Mouse (Mus musculus) monocyte, adult 2 months (primary cell): ENCODE results near the gene Lrmda.

Experiments
- DNase-seq, 2 experiments: peaks; one replicate each; pipeline ENCODE4 v3.0.0; 2022; ENCODE audit warnings: low spot score in 2 of 2, low read depth in 1 of 2

Lrmda gene

DNA sequence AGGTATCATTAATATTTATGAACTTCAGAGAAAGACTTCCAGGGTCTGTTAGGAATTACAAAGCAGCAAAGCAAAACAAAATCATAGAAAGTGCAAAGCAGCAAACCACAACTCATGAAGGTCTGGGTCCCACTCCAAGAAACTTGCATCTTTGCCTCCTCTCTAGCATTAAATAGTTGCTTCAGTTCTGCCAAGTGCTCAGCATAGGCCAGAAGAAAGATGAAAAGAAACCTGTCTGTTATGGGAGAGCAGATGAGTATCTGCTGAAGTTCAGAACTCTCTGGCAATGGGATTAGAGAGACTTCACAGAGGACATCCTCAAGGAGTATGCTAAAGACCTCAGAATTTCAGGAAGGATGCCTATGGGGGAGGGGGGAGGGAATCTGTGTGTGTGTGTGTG is 901.6 kb downstream of the Lrmda start:
- no peak for DNase-seq

GRCm38 (mm10) chr14:22921796-22922195 is 902.3 kb downstream of the Lrmda start:
- DNase-seq = no peak

- DNase-seq = no peak
Observed at GRCm38 (mm10) chr14:22922571-22922970, 903.1 kb downstream of the Lrmda start.

- no peak for DNase-seq
Observed at GRCm38 (mm10) chr14:22923251-22923650, 903.7 kb downstream of the Lrmda start.

- DNase-seq = no peak
Observed at GRCm38 (mm10) chr14:22928263-22928662, 908.8 kb downstream of the Lrmda start.

GRCm38 (mm10) chr14:22928683-22929082 is 909.2 kb downstream of the Lrmda start:
- no peak for DNase-seq

- no peak for DNase-seq
Observed at GRCm38 (mm10) chr14:22929585-22929984, 910.1 kb downstream of the Lrmda start.

- no peak for DNase-seq
Observed at GRCm38 (mm10) chr14:22930488-22931046, 911.1 kb downstream of the Lrmda start.

DNA sequence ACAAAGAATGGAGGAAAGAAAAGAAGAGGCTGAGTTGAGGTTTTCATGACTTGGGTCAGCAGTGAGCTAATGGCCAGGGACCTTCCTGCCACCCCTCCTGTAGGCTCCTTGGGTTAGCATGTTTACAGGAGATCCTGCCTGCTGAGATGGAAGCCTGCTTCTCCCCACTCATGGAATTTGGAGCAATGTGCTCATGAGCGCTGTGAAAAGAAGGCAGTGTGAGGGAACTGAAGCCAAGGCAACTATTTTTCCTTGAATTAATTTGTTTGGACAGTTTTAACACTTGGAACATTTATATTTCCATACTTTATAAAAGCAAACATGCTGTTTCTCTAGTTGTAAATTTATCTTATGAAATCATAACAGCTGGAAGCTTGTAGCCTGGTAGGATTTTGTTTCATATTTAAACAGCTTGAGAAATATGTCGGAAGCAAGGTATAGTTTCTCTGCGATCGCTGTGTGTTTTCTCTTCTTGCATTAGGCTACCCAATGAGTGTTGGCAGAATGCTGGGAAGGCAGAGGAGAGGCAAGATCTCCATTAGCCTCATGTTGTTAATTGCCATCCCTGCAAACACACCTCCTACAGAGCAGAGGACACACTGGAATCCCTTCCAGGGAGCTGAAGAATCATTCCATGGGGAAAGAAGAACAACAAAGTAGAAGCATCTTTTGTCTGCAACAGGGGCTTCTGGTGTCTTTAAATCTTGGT is 911.8 kb downstream of the Lrmda start:
- DNase-seq = no peak

- no peak for DNase-seq
Observed at GRCm38 (mm10) chr14:22936701-22937100, 917.2 kb downstream of the Lrmda start.

- no peak for DNase-seq
Observed at GRCm38 (mm10) chr14:22940576-22940975, 921.1 kb downstream of the Lrmda start.

DNA sequence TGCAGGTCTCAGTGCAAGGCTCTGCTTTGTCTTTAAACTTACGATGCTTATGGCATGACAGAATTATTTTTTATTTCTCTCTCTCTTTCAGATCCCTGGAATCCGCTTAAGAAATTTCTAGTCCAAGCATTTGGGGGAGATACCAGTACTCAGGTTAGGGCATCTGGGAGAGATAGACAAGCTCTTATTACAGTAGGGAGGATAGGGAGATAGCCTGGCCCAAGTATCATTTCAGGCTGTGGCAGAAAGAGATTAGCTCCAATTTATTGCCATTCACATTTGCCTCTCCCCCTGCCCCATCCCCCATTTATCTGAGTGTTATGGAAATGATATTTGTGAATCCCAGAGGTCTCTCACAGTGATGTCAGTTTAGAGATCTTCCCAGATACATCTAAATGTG is 923.1 kb downstream of the Lrmda start:
- no peak for DNase-seq

GRCm38 (mm10) chr14:22949466-22949865 is 930.0 kb downstream of the Lrmda start:
- no peak for DNase-seq

- DNase-seq = no peak
Observed at GRCm38 (mm10) chr14:22952981-22953380, 933.5 kb downstream of the Lrmda start.

DNA sequence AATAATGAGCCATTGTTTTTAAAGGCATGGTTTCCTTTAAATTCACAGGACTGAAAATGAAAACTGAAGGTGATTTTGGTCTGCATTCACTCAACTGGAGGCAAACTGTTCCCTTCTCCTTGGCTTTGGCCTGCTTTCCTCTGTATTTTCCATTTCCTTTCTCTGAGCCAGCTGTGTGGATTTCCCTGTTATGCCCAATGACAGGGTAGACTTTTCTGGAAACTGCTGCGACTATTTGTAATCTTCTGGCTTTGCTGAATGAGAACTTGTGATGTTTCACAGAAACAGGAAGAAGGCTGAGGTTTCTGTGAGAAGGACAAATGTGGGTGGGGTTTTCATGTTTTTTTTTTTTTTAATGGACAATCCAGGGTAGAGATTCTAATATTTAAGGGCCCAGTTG is 940.7 kb downstream of the Lrmda start:
- DNase-seq = no peak

DNA sequence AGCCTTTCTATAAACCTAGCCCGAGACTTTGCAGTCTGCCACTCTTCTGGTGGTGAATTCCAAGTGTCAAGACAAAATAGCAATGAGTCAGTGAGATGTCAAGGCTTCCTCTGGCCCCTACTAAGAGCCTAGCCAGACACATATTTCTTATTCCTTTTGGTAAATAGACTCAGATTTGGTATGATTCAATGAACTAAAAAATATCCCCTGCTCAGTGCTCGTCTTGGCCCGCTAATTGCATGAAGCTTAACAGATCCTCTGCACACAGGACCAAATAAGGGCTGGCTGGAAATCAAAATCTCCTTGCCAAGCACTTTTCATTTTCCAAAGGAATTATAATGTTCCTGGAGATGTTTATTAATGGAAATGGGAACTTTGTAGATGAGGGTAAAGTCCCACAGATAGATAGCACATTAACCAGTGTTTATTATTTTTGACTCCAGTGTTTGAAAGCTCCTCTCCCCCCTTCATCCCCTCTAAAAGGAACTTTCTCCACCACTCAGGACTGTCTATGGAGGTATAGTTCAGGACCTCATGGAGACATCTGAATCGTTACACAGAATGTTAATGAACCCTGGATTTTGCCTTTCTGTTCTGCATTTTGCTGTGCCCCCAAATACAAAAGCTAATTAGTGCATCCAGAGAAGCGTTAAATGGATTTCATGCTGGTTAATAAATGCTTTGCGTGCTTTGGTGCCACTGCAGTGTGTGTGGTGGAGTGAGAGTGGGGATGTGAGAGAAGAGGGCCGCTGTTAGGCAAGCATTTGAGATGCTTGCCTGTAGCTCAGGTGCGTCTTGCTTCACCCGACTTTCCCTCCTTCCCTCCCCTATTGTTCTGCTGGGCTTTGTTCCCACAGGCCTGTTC is 945.5 kb downstream of the Lrmda start:
- no peak for DNase-seq

GRCm38 (mm10) chr14:22968705-22969104 is 949.2 kb downstream of the Lrmda start:
- no peak for DNase-seq

- no peak for DNase-seq
Observed at GRCm38 (mm10) chr14:22986736-22987135, 967.2 kb downstream of the Lrmda start.

DNA sequence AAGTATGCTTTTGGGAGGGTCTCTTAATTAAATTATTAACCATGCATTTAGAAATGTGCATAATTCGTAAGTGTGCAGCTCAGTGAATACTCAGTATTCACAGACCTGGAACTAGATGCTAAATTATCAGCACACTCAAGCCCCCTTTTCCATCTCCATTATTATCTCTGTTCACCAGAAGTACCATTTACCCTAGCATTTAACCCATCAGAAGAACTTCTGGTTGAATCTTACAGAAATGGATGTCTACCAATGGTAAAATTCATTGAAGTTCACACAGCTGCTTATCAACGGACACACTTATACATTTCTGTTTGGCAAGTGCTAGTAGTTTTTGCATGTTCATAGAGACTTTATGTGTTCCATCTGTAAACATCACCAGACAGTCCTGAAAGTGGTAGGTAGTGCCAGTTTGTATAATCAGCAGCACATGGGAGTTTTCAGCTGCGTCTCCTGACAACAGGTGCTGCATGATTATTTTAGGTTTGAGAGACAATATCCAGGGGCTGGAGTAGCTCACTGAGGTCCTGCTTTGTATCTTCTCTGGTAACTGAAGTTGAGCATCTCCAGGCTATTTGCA is 968.7 kb downstream of the Lrmda start:
- DNase-seq = no peak

DNA sequence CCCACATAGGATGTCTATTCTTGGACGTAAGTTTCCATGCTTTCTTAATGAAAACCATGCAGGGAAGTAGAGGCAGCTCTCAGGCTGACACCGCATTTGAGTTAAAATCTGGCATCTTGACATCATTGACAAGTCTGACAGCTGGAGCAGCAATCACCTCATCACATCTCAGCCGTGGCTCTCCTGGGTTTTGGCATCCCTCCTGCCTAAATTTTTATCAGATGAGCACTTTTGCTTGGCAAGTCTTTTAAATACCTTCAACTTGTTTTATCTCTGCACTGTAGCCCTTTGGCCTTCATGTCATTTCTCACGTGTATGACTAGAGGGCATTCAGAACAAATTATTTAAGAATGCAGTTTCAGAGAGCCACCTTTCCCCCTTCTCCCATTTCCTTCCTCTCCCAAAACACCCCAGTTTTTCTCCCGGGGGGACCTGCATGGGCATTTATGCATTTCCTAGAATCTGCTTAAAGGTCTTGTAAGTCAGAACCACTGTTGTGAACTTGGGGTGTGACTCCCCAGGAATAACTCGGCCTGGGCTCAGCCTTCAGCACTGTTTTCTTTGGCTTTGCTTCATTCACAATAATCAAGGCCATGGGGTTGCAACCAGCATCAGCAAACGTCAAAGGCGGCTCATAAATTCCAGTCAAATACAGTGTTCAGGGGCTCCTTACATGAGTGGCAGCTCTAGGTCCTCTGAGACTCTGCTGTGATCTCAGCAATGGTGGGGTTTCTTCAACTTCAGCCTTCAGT is 975.8 kb downstream of the Lrmda start:
- no peak for DNase-seq

GRCm38 (mm10) chr14:22998906-22999305 is 979.4 kb downstream of the Lrmda start:
- no peak for DNase-seq
